Mouse (Mus musculus) layer of hippocampus, adult 6 months (tissue): ENCODE measurements around the gene Olfr824. TPM values are rescaled to one million over a fixed set of nuclear protein-coding genes. Genes with fewer than 3 reads are reported as not detected.

Experiments
- long read RNA-seq, 2 experiments: library from polyadenylated mRNA; unstranded; transcript quantifications; one replicate each; pipeline ENCODE4 v2.0.0; 2019 to 2020
- polyA plus RNA-seq: library from polyadenylated mRNA; unstranded; fragments of <200 nt; fragmentation: Nextera tagmentation; gene quantifications from 2 replicates; pipeline ENCODE4 v1.2.3, GENCODE M21; 2021

Olfr824 gene
- not detected in 2 replicates for polyA plus RNA-seq
- long read RNA-seq, experiment 1, result 0 reads
- long read RNA-seq, experiment 2, result 0 reads

DNA sequence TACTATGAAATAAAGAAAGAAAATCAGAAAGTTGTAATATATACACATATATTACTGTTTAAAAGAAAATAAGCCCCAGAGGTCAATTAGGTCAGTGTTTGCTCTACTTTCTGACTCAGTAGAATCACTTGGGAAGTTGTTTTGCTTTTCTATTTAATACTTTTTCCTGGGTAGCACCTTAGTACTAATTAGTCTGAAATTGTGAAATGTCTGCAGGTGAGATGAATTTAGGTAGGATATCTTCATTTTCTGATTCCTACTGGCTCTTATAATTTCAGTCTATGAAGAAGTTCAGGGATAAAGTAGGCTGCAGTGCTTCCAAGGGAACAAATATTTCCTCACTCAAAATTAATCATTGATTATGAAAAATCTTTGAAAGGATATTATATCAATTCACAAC is at the start of gene Olfr824:
Gene Olfr824 (minus strand): TSS at position 101 of the 400 bp plus-strand sequence.

DNA sequence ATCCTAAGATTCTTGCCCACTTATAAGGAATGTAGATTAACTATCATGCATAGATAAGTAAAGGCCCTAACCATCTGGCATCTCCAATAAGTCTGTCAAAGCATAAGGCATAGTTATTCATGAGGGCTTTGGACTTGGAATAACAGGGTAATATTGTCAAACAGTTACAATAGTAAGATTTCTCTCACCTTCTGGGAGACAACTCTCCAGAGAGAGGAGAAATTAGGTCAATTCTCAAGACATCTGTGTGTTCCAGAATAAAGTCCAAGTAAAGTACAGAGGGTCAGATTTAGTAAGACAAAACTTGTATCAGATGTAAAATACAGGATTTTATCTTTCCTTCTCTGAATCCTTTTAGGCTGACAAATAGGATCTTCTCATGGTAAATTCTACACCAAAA is 36.9 kb upstream of the Olfr824 start, which contains the start of gene Olfr825:
Gene Olfr825 (minus strand): TSS at position 101 of the 400 bp plus-strand sequence.

DNA sequence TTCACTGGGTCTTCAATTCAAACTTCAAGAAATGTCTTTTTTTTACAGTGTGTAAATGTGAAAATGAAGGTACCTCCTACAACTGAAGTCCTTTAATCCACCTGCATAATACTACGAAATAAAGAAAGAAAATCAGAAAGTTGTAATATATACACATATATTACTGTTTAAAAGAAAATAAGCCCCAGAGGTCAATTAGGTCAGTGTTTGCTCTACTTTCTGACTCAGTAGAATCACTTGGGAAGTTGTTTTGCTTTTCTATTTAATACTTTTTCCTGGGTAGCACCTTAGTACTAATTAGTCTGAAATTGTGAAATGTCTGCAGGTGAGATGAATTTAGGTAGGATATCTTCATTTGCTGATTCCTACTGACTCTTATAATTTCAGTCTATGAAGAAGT is 14.5 kb downstream of the Olfr824 start, which contains the start of gene Olfr823:
Gene Olfr823 (minus strand): TSS at position 101 of the 400 bp plus-strand sequence.

Other genes with a start within 250 kb of the Olfr824 start
- not detected in 2 replicates for gene Olfr815, start 224.1 kb downstream of the Olfr824 start, polyA plus RNA-seq
- not detected in 2 replicates for gene Olfr816, start 214.4 kb downstream of the Olfr824 start, polyA plus RNA-seq
- not detected in 2 replicates for gene Olfr818, start 180.9 kb downstream of the Olfr824 start, polyA plus RNA-seq
- not detected in 2 replicates for gene Olfr819, start 162.7 kb downstream of the Olfr824 start, polyA plus RNA-seq
- not detected in 2 replicates for gene Olfr247, start 153.9 kb downstream of the Olfr824 start, polyA plus RNA-seq
- gene Gm10310, start 144.9 kb downstream of the Olfr824 start, polyA plus RNA-seq, result not detected in 2 replicates
- gene Olfr820, start 117.4 kb downstream of the Olfr824 start, polyA plus RNA-seq, result not detected in 2 replicates
- not detected in 2 replicates for gene Olfr821, start 99.7 kb downstream of the Olfr824 start, polyA plus RNA-seq
- not detected in 2 replicates for gene Olfr822, start 58.8 kb downstream of the Olfr824 start, polyA plus RNA-seq
- not detected in 2 replicates for gene Olfr823, start 14.6 kb downstream of the Olfr824 start, polyA plus RNA-seq
- not detected in 2 replicates for gene Olfr825, start 36.8 kb upstream of the Olfr824 start, polyA plus RNA-seq
- gene Olfr826, start 54.2 kb upstream of the Olfr824 start, polyA plus RNA-seq, result not detected in 2 replicates
- not detected in 2 replicates for gene Olfr827, start 84.4 kb upstream of the Olfr824 start, polyA plus RNA-seq
- gene Neurod4, start 150.2 kb upstream of the Olfr824 start, polyA plus RNA-seq, result 0.06 and 0.09 TPM in 2 replicates
- gene Tespa1, start 192.9 kb upstream of the Olfr824 start, polyA plus RNA-seq, result 0.09 TPM in 1 of 2 replicates, not detected in the other